Mouse (Mus musculus): ENCODE measurements around the gene Spg11. TPM values are rescaled to one million over a fixed set of nuclear protein-coding genes. Genes with fewer than 3 reads are reported as not detected.

The Spg11 gene
- total and polyA plus RNA-seq, 2 experiments from 2014 or later: 4.9 to 20.1 TPM

GRCm38 (mm10) chr2:122148242-122148917 lies 30.2 kb upstream of the Spg11 start:
- Histone ChIP-seq H3K36me3 (ENCODE audit: insufficient read depth, low read length) (no peaks in the 10 kb centered on the region), H3K9me3 (ENCODE audit: low read length) (no peaks in the 10 kb centered on the region), H3K27ac (ENCODE audit: low read depth, low read length) (no peak overlapping the region), H3K4me3 (ENCODE audit: low read depth, low read length) (peak overlapping the region; percentile 70), H3K4me1 (ENCODE audit: insufficient read depth, low read length) (no peaks in the 10 kb centered on the region), H3K4me2 (ENCODE audit: low read depth, low read length, poor library complexity, severe bottlenecking) (peak overlapping the region; percentile 89), H3K27me3 (ENCODE audit: insufficient read depth, low read length) (no peaks in the 10 kb centered on the region), H3K9ac (replicated peaks; ENCODE audit: low read length, poor library complexity, severe bottlenecking) (peak overlapping the region; percentile 64)
- TF ChIP-seq CTCF (IDR thresholded peaks at IDR 0.05): no peak
- ATAC-seq (ENCODE audit: low FRiP score): no peak
- DNase-seq (ENCODE audit: low spot score): peak; percentile 17
- 34% methylated on average over 18 of the region's 18 CpGs for WGBS

GRCm38 (mm10) chr2:122147508-122148241 lies 29.5 kb upstream of the Spg11 start, which contains the start of gene B2m:
TSS of gene B2m (plus strand) at chr2:122147686.
- Histone ChIP-seq H3K27ac (ENCODE audit: low read depth, low read length) (no peak within 1 kb of the TSS), H3K27me3 (ENCODE audit: insufficient read depth, low read length) (no peaks in the 10 kb centered on the region), H3K4me2 (ENCODE audit: low read depth, low read length, poor library complexity, severe bottlenecking) (peak within 1 kb of the TSS; percentile 89), H3K4me3 (ENCODE audit: low read depth, low read length) (peak within 1 kb of the TSS; percentile 70), H3K9ac (replicated peaks; ENCODE audit: low read length, poor library complexity, severe bottlenecking) (peak within 1 kb of the TSS; percentile 64), H3K4me1 (ENCODE audit: insufficient read depth, low read length) (no peaks in the 10 kb centered on the region), H3K36me3 (ENCODE audit: insufficient read depth, low read length) (no peaks in the 10 kb centered on the region), H3K9me3 (ENCODE audit: low read length) (no peaks in the 10 kb centered on the region)
- WGBS: under 1% methylated on average over 40 of the region's 40 CpGs
- ATAC-seq (ENCODE audit: low FRiP score) (peak; percentile 98), DNase-seq (ENCODE audit: low spot score) (peak; percentile 97)
- no peak for TF ChIP-seq CTCF (IDR thresholded peaks at IDR 0.05)

- TF ChIP-seq CTCF (IDR thresholded peaks at IDR 0.05): no peak
- Histone ChIP-seq H3K27ac (ENCODE audit: low read depth, low read length) (no peak overlapping the region), H3K9ac (replicated peaks; ENCODE audit: low read length, poor library complexity, severe bottlenecking) (no peak overlapping the region), H3K36me3 (ENCODE audit: insufficient read depth, low read length) (no peaks in the 10 kb centered on the region), H3K4me2 (ENCODE audit: low read depth, low read length, poor library complexity, severe bottlenecking) (no peak overlapping the region), H3K4me3 (ENCODE audit: low read depth, low read length) (no peak overlapping the region), H3K9me3 (ENCODE audit: low read length) (no peaks in the 10 kb centered on the region), H3K27me3 (ENCODE audit: insufficient read depth, low read length) (no peaks in the 10 kb centered on the region), H3K4me1 (ENCODE audit: insufficient read depth, low read length) (no peaks in the 10 kb centered on the region)
- WGBS: 66% methylated on average over 6 of the region's 6 CpGs
- DNase-seq (ENCODE audit: low spot score) (no peak), ATAC-seq (ENCODE audit: low FRiP score) (no peak)
These were observed 28.5 kb upstream of the Spg11 start for GRCm38 (mm10) chr2:122146687-122147086.

- Histone ChIP-seq H3K4me2 (ENCODE audit: low read depth, low read length, poor library complexity, severe bottlenecking) (no peak overlapping the region), H3K4me3 (ENCODE audit: low read depth, low read length) (no peak overlapping the region), H3K27me3 (ENCODE audit: insufficient read depth, low read length) (no peaks in the 10 kb centered on the region), H3K36me3 (ENCODE audit: insufficient read depth, low read length) (no peaks in the 10 kb centered on the region), H3K27ac (ENCODE audit: low read depth, low read length) (no peak overlapping the region), H3K9me3 (ENCODE audit: low read length) (no peaks in the 10 kb centered on the region), H3K9ac (replicated peaks; ENCODE audit: low read length, poor library complexity, severe bottlenecking) (no peak overlapping the region), H3K4me1 (ENCODE audit: insufficient read depth, low read length) (no peaks in the 10 kb centered on the region)
- no peak for TF ChIP-seq CTCF (IDR thresholded peaks at IDR 0.05)
- no peak for DNase-seq (ENCODE audit: low spot score)
- ATAC-seq (ENCODE audit: low FRiP score): no peak
- 75% methylated on average over 4 of the region's 4 CpGs for WGBS
These were observed 27.6 kb upstream of the Spg11 start for GRCm38 (mm10) chr2:122145756-122146155.

GRCm38 (mm10) chr2:122143111-122143510 lies 24.9 kb upstream of the Spg11 start:
- Histone ChIP-seq H3K36me3 (ENCODE audit: insufficient read depth, low read length) (no peaks in the 10 kb centered on the region), H3K4me1 (ENCODE audit: insufficient read depth, low read length) (no peaks in the 10 kb centered on the region), H3K27ac (ENCODE audit: low read depth, low read length) (no peak overlapping the region), H3K27me3 (ENCODE audit: insufficient read depth, low read length) (no peaks in the 10 kb centered on the region), H3K9me3 (ENCODE audit: low read length) (no peaks in the 10 kb centered on the region), H3K4me2 (ENCODE audit: low read depth, low read length, poor library complexity, severe bottlenecking) (no peak overlapping the region), H3K9ac (replicated peaks; ENCODE audit: low read length, poor library complexity, severe bottlenecking) (no peak overlapping the region), H3K4me3 (ENCODE audit: low read depth, low read length) (no peak overlapping the region)
- ATAC-seq (ENCODE audit: low FRiP score) (no peak), DNase-seq (ENCODE audit: low spot score) (no peak)
- 90% methylated on average over 3 of the region's 3 CpGs for WGBS
- no peak for TF ChIP-seq CTCF (IDR thresholded peaks at IDR 0.05)

GRCm38 (mm10) chr2:122141332-122141967 lies 23.3 kb upstream of the Spg11 start:
- no peaks in the 10 kb centered on the region for H3K9me3 ChIP-seq (ENCODE audit: low read length)
- WGBS: 77% methylated on average over 5 of the region's 5 CpGs
- H3K4me2 ChIP-seq (ENCODE audit: low read depth, low read length, poor library complexity, severe bottlenecking): no peak overlapping the region
- DNase-seq (ENCODE audit: low spot score): no peak
- no peaks in the 10 kb centered on the region for H3K27me3 ChIP-seq (ENCODE audit: insufficient read depth, low read length)
- TF ChIP-seq CTCF (IDR thresholded peaks at IDR 0.05): no peak
- no peaks in the 10 kb centered on the region for H3K36me3 ChIP-seq (ENCODE audit: insufficient read depth, low read length)
- H3K4me1 ChIP-seq (ENCODE audit: insufficient read depth, low read length): no peaks in the 10 kb centered on the region
- no peak for ATAC-seq (ENCODE audit: low FRiP score)
- no peak overlapping the region for H3K4me3 ChIP-seq (ENCODE audit: low read depth, low read length)
- no peak overlapping the region for H3K9ac ChIP-seq (replicated peaks; ENCODE audit: low read length, poor library complexity, severe bottlenecking)
- no peak overlapping the region for H3K27ac ChIP-seq (ENCODE audit: low read depth, low read length)

Data from midbrain, postnatal 0 days (tissue).